Mouse (Mus musculus): ENCODE results near the gene Trio.

Trio gene

GRCm38 (mm10) chr15:28035601-28036000, 10.0 kb upstream of the Trio start:
- DNase-seq: no peak

GRCm38 (mm10) chr15:28034636-28035035, 9.0 kb upstream of the Trio start:
- DNase-seq: no peak

DNA sequence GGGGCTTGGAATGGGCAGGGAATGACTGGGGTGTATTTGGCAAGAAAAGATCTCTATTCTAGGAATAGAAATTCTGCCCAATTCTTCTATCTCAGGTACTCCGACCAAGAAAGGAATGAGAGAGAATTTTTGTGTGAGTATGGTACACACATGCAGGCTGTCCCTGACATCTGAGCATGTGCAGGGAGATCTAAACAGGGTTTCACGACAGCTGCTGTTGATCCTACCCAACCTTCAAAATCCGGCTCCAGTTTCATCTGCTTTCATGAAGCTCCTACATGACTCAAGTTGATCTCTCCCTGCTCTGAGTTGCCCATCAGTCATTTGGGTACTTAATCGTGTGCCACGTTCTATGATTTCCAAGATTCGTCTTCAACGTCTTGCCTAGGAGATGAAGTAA, 3.7 kb upstream of the Trio start:
- DNase-seq: no peak

DNA sequence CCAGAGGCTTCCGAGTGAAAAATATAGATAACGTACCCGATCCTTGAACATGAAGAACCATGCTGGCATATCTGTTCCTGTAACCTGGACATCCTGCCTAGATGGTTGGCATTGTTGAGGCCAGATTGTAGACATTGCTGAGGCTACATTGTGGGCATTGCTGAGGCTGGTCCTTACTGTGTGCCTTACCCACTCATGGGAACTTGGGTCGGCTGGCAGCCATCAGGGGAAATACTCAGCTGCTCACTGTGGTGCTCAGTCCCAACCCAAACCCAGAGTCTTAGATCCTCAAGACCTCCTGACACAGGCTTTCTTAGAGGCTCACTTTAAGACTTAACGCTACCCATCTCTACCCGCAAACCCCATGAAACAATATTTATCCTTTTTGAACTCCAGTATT, 2.9 kb upstream of the Trio start:
- no peak for DNase-seq

GRCm38 (mm10) chr15:28026167-28026481, 476 bp upstream of the Trio start:
- DNase-seq: no peak

GRCm38 (mm10) chr15:28024965-28025338, 696 bp downstream of the Trio start:
- DNase-seq: peak; percentile 50

DNA sequence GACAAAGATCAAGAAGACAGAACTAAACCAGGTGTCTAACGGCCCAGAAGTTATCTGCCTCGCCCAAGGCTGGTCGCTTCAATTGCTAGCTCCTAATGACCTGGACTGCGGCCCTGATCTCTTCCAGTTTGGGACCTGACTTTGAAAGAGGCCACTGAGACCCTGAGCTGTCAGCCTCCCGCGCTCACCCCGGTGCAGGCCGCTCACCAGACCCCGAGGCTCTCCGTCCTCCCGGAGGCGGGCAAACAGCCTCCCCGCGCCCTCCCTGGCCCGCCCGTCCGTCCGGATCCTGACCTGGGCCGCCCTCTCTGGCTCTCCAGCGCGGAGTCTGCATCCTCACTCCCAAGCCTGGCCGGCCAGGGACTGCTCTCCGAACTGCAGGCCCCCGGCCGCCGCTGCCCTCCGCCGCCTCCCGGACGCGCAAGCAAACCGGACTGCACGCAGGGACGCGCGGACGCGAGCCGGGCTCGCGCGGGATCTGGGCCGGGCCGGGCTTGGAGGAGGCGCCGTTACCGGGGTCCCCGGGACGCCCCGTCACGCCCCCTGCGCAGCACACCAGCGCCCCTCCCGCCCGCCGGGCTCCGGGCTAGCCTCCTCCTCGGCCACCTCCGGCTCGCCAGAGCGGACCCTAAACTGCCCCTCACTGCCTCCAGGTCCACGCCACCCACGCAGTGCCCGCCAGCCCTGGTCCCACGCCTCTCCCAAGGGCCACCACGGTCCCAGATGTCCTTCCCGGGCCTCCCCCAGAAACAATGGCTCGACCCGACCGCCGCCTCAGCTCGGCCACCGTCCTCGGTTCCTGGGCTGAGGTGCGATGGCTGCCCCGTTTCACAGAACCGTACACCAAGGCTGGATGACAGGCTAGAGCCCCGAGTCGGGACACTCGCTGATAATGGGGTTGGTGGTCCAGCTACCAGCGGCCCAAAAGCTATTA, 1.4 kb downstream of the Trio start:
- peak; percentile 85 for DNase-seq

DNA sequence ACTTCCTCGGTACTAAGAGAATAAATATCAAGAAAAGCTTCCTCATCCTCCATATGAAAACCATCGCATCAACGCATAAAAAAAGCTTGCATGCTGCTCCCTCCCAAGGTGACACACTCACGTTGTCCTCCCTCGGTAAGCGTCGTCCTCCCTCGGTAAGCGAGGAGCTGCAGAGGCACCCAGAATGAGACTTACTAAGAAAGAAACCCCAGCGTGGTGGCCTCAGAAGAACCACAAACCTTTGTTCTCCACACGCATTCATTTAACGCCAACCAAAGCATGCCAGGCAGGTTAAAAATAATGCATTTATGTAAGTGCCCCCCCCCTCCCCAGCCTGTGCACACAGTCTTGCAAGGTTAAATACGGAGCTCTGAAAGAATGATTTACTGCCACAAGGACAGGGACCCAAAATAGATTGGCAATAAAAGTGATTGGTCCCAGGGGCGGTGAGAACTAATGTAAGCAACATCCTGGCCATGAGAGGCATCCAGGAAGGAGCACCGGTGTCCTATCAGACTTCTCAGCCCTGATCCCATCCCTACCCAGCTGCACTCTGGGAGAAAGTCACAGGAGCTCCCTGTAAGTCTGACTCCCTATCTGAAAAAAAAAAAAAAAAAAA, 3.9 kb downstream of the Trio start:
- no peak for DNase-seq

DNA sequence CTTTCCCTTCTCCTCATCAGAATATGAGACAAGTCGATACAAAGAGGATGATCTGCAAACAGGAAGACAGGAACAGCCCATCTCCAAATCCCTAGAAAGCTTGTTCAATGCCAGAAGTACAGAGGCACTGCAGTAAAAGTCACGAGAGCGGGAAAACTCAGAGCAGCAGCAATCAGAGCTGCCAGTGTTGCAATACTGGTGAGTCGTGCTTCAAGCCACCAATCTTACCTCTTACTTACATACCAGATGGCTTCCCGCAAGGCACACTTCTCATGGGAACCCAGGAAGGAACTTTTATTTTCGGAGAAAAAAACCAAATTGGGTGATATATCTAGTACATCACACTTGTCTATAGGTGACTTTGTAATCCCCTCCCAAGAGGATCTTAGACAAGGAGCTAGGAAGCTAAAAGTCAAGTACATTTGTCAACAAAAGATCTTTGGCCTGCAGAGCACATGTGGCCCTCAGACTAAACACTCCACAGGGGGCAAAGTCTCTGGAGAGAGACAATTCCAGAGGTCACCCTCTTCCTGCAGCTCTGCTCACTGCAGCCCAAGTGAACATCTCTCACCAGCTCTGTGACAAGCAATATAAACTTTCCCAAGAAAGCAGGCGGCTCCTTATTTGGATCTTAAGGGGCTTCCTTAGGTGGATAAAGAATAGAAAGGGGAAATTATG, 6.1 kb downstream of the Trio start:
- peak; percentile 23 for DNase-seq

- no peak for DNase-seq
Measured at GRCm38 (mm10) chr15:28007516-28007915, 18.1 kb downstream of the Trio start.

- no peak for DNase-seq
Measured at GRCm38 (mm10) chr15:28004192-28004767, 21.4 kb downstream of the Trio start.

DNA sequence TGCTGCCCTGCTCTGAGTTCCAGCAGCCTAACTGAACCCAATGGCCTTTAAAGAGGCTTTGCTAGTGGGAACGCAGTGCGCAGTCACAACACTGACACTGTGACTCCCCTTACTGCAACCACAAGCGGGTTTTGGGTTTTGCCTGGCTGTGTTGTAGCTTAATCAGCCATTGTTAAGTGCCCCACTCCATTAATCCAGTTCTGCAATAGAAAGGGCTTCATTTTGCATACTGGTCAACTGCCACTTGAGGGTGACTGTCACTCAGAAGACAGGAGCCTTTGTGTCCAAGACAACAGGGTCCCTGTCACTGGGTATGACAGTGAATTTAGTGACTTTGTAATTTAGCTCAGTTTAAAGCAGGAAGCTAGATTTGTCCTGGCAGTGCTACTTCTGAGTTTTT, 23.1 kb downstream of the Trio start:
- DNase-seq: no peak

GRCm38 (mm10) chr15:28001299-28001698, 24.3 kb downstream of the Trio start:
- no peak for DNase-seq

- DNase-seq: no peak
Measured at GRCm38 (mm10) chr15:27998621-27999359, 26.9 kb downstream of the Trio start.

GRCm38 (mm10) chr15:27997917-27998316, 27.7 kb downstream of the Trio start:
- DNase-seq: no peak

- peak; percentile 74 for DNase-seq
Measured at GRCm38 (mm10) chr15:27997391-27997841, 28.2 kb downstream of the Trio start.

GRCm38 (mm10) chr15:27996750-27997149, 28.9 kb downstream of the Trio start:
- no peak for DNase-seq

- DNase-seq: no peak
Measured at GRCm38 (mm10) chr15:27995421-27995820, 30.2 kb downstream of the Trio start.

GRCm38 (mm10) chr15:27994870-27995269, 30.8 kb downstream of the Trio start:
- DNase-seq: no peak

GRCm38 (mm10) chr15:27993528-27993927, 32.1 kb downstream of the Trio start:
- no peak for DNase-seq

DNA sequence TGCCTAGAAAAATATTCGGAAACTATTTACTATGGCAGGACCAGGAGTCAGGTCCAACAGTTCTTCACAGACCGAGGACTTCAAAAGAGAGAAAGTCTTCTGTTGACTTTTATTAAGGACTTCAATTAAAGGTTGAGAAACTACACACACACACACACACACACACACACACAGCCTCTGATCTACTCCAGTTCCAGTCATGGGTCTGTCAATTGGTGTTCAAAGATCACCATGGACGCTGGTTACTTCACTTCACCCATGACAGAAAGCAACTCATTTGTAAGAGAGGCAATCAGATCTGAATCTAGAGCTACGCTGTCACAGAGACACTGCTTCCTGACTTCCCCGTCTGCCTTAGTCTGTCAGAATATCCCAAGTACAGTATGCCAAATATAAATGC, 33.1 kb downstream of the Trio start:
- DNase-seq: no peak

GRCm38 (mm10) chr15:27991892-27992593, 33.6 kb downstream of the Trio start:
- no peak for DNase-seq

Data from lung, postnatal 10 days (tissue).